Mouse (Mus musculus): ENCODE measurements at regions not wholly inside any gene's neighbourhood (a gene's known extent, or its start where the extent isn't known, plus 50 kb on each side); places are given as distances from the start of the nearest gene placed in this dataset.

GRCm38 (mm10) chr14:9338220-9338619 is 672.2 kb upstream of the 4930452B06Rik start:
- no peak for DNase-seq

- no peak for DNase-seq
Measured at GRCm38 (mm10) chr14:9337107-9337506, 671.1 kb upstream of the 4930452B06Rik start.

GRCm38 (mm10) chr14:9331593-9331992 is 665.6 kb upstream of the 4930452B06Rik start:
- no peak for DNase-seq

DNA sequence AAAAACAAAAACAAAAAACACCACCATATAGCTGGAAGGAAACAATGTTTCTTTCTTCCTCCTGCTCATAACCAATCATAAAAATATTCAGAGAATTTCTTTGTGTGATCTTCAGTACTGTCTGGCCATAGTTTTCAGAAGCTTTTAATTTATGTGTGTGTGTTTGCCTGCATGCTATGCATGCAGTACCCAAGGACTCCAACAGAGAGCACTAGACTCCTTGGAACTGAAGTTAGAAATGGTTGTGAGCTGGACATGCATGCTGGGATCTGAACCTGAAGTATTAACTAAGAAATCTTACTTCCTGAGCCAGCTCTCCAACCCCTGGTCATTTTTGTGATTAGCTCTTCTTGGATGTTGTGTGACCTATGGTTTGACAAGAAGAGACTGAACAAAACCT is 664.7 kb upstream of the 4930452B06Rik start:
- no peak for DNase-seq

DNA sequence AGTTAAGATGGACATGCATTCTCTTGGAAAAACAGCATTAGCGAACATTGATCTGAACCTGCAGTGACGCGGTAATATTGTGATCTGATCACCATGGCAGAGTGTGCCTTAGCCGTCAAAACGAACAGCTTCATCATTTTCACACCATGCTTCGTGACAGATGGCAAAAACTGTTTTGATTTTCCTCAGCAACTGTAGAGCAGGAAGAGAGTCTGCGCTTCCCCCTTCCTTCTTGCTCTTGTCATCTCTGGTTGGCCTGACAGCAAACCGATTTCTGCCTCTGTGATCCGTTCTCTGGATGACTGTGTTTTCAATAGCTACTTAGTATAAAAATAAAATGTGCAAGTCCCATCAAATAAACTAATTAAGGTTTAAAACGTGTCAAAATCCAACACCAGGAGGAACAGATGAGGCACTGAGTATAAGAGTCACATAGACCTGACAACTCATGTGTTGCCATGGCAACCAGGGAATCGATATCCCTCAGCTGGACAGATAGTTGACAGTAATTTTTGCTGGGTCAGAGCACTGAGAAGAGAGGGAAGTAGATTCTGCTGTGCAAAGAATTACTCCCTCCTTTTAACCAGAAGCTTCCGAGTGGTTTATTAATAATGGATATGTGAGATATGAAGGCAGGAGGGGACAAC is 663.9 kb upstream of the 4930452B06Rik start:
- DNase-seq: peak; percentile 20

DNA sequence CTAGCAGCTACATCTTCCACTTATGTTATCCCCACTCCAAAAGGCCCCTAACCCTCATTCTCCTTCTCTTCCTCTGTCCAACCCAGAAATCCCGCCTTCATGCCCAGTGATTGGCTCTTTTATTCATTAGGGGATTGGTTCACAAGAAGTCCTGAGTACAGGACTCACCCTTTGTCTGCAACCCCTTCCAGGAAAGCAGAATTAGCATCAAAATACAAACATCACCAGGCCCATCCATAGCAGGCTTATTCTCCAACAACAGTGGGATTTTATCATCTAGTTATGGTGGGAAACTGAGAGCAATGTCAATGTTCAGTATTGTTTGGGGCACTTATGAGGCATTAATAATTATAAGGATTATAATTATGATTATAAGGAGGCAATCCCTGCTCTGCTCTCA is 661.3 kb upstream of the 4930452B06Rik start:
- no peak for DNase-seq

GRCm38 (mm10) chr14:9319842-9320241 is 653.8 kb upstream of the 4930452B06Rik start:
- DNase-seq: no peak

DNA sequence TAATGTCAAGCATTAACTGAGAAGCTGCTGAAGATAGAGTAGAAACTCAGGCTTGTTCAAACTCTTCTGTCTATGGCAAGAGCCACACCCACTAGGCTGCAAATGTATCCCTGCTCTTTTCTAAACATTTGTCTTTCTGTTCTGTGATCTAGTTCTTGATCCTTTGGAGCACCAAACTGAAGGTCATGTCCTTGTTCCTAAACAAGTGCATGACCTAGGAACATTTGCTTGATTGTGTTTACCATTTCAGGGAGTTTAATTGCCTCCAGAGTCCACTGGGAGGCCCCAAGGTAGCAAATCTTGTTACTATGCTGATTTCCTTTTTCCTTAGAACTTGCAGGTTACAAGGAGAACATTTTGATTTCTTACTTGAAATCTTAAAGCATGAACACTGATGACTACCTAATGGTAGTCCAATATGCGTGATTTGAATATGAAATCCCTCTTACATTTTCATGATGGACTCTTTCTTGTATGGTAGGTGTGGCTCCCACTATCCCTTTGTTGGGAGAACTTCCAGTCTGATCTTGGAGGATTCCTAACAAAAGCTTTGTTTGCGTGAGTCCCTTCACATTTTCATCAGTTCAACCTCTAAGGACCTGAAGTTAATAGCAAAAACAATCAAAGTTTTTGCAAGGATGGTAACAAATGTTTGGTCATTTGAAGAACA is 652.9 kb upstream of the 4930452B06Rik start:
- no peak for DNase-seq

GRCm38 (mm10) chr14:9315224-9315623 is 649.2 kb upstream of the 4930452B06Rik start:
- DNase-seq: no peak

DNA sequence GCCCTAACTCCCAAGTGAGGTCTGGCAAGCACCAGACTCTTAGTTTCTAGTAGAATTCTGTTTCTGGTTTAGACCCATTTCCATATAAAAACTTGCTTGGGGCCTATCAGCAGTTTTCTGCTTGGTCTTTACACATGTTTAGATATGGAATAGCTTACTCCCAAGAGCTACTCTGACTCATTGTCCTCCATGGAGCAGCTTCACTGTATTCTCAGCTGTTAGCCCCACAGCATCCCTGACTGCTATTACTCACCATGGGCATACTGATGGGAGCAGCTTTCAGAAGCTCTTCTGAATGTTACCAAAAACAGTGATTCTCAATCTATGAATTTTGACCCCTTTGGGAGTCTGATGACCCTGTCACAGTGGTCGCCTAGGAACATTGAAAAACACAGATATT is 630.1 kb upstream of the 4930452B06Rik start:
- no peak for DNase-seq

GRCm38 (mm10) chr14:9294555-9294954 is 628.5 kb upstream of the 4930452B06Rik start:
- DNase-seq: no peak

DNA sequence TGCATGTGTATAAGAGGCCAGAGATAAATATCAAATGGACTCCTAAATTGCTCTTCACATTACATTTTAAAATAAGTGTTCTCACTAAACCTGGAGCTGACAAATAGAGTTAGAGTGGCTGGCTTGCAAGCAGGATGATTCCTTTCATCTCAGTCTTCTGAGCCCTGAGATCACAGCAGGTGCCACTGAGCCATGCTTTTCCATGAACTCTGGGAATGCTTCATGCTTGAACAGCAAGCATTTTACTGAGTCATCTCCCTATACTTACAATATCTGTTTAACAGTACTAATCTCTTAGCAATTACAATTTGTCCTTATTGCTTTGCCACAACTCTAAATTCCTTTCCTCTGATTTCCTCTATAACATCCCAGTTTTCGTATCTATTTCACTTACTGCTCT is 622.1 kb upstream of the 4930452B06Rik start:
- no peak for DNase-seq

- DNase-seq: no peak
Measured at GRCm38 (mm10) chr14:9285606-9286002, 619.6 kb upstream of the 4930452B06Rik start.

DNA sequence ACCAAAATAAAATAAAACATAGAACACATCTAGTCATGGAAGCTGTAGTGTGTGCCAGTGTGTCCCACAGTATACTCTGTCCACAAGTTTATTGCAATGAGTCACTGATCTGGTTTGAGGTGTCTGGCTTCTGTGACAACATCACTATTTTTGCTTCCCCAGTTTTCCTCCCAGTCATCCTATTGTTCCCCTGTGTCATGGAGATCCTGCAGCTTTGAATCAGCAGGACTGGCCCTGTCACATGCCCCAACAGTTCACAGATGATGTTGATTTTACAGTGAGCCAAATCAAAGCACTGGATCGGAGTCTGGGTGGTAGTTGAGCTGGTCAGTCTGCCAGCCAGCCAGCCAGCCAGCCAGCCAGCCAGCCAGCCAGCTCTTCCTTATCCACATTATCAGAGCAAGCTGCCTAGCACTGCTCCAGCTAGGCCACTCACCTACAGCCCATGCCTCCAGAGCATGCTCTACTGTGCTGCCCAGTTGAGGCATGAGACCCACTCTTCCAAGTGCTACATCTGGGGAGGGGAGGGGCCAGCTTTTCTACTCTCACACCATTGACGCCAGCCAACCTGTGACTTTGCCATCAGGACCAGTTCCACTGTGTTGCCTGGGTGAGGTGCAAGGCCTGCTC is 619.1 kb upstream of the 4930452B06Rik start:
- DNase-seq: no peak

GRCm38 (mm10) chr14:9267282-9268091 is 601.4 kb upstream of the 4930452B06Rik start:
- DNase-seq: no peak

DNA sequence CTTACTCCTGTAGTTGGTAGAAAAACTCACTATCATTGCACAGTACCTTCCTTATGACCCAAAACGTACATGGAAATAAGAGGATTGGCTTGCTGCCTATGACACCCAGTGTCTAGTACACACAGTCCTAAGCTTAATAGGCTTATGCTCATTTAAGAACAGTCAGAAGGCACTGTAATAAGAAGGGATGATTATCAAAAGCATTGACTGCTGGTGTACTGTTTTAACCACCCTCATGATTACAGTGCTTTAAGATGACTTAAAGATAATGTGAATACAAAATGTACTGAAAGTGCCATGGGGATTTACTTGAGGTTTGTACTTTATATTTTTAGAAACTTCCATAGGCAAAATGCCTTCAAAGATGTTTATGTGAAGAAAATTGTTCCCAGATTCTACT is 586.0 kb upstream of the 4930452B06Rik start:
- no peak for DNase-seq

DNA sequence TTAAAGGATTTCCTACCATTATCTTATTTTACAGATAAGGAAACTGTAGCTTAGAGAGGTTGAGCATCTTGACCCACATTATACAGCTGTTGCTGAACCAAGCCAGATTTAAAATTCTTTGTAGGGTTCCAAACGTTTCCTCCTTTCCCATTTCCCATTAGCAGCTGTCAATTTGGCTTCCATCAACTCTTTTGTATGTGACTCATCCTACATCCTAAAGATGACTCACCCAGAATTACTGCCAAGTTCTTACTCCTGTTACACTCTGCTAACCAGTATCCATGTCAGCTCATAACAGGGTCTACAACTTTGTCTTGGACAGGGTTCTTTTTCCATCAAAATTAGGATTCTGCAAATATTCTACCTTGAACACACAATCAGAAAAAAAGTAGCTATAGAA is 579.2 kb upstream of the 4930452B06Rik start:
- DNase-seq: no peak

DNA sequence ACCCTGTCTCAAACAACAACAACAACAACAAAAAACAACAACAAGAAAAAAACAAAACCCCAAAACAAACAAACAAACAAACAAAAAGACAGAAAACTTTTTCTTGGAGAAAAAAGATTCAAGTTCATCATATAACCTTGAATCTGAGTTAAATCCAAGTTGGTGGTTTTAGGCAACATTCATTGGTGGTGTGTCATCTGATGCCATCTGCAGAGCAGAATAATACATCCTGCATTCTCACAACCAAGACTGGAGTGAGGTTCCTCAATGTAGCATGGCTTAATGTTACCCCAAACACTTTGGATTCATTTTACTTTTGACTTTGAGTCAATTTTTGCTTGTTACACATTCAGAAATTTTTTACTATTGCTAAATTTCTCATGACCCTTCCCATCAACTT is 577.3 kb upstream of the 4930452B06Rik start:
- no peak for DNase-seq

DNA sequence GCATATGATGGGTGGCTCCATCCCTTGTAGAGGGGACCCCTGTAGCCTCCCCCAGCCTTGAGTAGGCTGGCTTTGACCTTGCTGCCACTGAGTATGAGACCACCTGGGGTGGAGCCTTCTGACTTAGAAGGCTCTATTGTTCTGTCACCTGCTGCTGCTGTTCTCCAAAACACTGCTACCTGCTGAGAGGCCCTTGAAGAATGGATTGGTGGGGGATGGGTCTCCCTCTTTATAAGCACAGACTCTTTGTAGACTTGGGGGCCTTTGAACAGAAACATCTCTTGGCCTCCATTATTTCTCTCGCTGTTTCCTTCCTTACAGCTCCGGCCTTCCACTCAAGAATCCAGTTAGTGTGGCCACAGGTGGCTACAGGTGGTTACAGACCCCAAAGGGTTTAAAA is 576.1 kb upstream of the 4930452B06Rik start:
- DNase-seq: no peak

DNA sequence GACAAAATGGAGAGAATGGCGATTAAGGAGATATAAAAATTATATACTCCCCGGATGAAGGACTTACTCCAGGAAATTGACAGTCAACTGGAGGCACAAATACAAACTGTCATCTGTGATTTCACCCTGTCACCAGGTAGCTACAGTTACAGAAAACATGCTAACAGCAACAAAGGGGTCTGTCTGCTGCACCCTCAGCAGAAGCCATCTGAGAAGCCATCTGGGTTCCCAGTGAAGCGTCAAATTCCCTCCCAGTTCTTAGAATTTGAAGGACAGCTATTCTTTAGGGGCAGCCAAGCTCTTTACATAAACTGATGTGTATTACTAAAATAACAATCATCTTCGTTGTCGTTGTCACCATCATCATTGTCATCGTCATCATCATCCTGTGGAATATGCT is 561.6 kb upstream of the 4930452B06Rik start:
- no peak for DNase-seq

- DNase-seq: peak; percentile 0
Measured at GRCm38 (mm10) chr14:9200246-9200645, 534.2 kb upstream of the 4930452B06Rik start.

GRCm38 (mm10) chr14:9192122-9192769 is 526.2 kb upstream of the 4930452B06Rik start:
- DNase-seq: no peak

DNA sequence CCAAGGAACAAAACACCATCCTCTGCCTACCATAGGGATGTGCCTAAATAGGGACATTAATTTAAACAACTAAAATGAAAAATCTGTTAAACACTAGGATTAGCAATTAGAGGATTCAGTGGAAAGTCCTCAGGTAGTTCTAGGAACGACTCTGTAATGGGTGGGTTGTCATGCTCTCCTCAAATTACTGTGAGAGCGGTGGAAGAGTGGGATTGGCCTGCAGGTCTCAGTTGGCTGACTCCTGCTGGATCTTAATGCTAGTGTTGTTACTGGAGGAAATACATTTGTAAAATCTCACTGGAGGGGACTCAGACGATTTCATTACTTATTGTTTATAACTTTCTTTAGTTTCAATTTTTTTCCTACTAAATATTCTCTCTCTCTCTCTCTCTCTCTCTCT is 525.6 kb upstream of the 4930452B06Rik start:
- DNase-seq: no peak

Data from right cerebral cortex, adult 18-20 months (tissue).